Mouse (Mus musculus): ENCODE measurements around the gene Zfp354b.

DNA sequence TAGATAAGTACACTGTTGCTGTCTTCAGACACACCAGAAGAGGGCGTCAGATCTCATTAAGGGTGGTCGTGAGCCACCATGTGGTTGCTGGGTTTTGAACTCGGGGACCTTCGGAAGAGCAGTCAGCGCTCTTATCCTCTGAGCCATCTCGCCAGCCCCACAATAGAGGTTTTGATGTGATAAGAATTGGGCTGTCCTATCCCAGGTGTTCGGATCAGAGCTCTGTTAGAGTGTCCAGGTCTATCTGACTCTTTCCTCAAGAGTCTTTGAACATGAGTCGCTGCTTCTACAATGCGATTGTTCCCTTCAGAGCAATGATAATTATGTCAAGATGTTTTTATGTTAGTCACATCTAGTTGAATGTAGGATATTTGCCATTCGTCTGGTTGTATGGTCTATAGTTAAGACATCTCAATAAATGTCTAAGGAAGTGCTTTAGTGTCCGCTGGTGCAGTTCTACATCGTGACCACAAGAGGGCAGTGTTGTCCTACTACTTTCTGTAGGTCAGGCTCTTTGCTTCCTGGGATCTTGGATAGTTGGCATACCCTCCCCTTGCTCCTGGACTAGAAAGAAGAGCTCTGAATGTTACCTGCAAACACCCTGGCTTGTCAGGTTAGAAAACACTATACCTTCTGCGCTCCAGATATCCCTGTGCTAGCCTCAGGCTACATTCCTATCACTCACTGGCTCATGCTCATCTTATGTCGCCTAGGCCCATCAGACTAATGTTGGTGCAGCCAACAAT is 8.4 kb upstream of the Zfp354b start:
- TF ChIP-seq MAX (IDR thresholded peaks at IDR 0.05), result no peak
- peak; percentile 52 for TF ChIP-seq CTCF (IDR thresholded peaks at IDR 0.05; ENCODE audit: control insufficient read depth, insufficient read depth, insufficient read length)
- no peak for TF ChIP-seq MYOD1 (IDR thresholded peaks at IDR 0.05; ENCODE audit: control insufficient read depth, insufficient read length, low read depth)
- no peak for TF ChIP-seq FOSL1 (IDR thresholded peaks at IDR 0.05; ENCODE audit: insufficient read depth, low read length, poor library complexity, severe bottlenecking)
- TF ChIP-seq CEBPB (IDR thresholded peaks at IDR 0.05; ENCODE audit: low read depth), result no peak

Data from C2C12 (cell line).